Mouse (Mus musculus): ENCODE results near the gene Nrsn1. TPM values are rescaled to one million over a fixed set of nuclear protein-coding genes. Genes with fewer than 3 reads are reported as not detected.

The Nrsn1 gene
- total and polyA plus RNA-seq, 2 experiments = not detected

DNA sequence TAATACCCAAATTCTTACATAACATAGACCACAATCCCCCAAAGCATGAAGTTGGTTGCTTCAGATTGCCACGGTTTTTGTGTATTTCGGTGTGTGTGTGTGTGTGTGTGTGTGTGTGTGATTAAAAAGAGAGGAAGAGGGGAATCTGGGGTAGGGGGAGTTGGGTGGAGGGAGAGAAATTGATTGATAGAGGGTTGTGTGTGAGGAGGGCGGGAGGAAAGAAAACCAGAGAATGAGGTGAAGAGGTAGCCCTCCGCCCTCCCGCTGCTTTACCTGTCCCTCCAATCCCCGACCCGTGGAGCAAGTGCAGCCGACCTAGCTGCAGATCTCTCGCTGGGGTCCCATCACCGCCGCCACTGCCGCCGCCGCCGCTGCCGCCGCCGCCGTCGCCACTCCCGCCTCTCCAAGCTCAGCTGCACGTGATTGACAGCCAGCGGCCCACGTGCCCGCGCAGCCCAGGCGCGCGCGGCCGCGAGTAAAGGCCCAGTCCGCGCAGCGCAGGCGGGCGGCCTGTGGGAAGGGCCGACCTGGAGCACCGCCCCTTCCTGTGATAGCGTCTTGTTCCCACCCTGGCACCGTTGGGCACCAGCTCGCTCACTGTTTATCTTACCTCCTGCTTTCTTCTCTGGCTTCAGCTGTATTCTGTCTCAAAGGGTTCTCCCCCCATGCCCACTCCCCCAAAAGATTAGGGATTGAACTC is 583 bp downstream of the Nrsn1 start:
- no peak for TF ChIP-seq POLR2A (IDR thresholded peaks at IDR 0.05; ENCODE audit: extremely low read depth, insufficient read depth, low read length)
- TF ChIP-seq CTCF (IDR thresholded peaks at IDR 0.05; ENCODE audit: low read depth, low read length) = no peak
- no peak overlapping the region for H3K9ac ChIP-seq (ENCODE audit: low read depth, low read length)
- DNase-seq (ENCODE audit: extremely low read depth, low read depth, low spot score) = no peak
- no peak overlapping the region for H3K27ac ChIP-seq (replicated peaks; ENCODE audit: insufficient read depth, low read depth, low read length)
- H3K36me3 ChIP-seq (ENCODE audit: control insufficient read depth, insufficient read depth, low read length) = no peaks in the 10 kb centered on the region
- WGBS = 4% methylated on average over 42 of the region's 42 CpGs
- H3K4me3 ChIP-seq (ENCODE audit: insufficient read depth, low read depth, low read length) = no peak overlapping the region
- H3K27me3 ChIP-seq (ENCODE audit: control insufficient read depth, insufficient read depth, low read length) = peaks cover 3% of the 10 kb centered on the region
- no peaks in the 10 kb centered on the region for H3K79me2 ChIP-seq (ENCODE audit: control insufficient read depth, insufficient read depth, low read length)
- H3K4me1 ChIP-seq (ENCODE audit: control insufficient read depth, insufficient read depth, low read length) = 0 out of 2 replicates have a peak, but pooled peaks cover 2% of the 10 kb centered on the region

DNA sequence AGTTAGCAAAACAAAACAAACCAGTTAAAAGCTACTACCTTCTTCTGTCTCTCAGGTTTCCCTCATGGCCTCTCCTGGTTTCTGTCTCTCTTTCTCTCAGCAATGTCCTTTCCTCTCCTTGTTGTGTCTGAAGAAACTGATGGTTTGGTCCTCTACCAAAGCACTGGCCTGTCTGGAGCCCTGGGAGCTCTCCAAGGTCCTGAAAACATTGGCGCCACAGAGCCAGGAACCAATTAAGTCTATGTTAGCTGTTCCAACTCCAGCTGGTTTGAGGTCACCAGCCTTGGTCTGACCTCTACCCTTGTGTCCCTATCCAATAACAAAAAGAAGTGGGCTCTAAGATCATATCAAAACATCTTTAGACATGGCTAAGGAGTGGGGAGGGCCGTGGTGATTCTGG is 1.3 kb downstream of the Nrsn1 start:
- H3K4me1 ChIP-seq (ENCODE audit: control insufficient read depth, insufficient read depth, low read length) = 0 out of 2 replicates have a peak, but pooled peaks cover 2% of the 10 kb centered on the region
- no peaks in the 10 kb centered on the region for H3K79me2 ChIP-seq (ENCODE audit: control insufficient read depth, insufficient read depth, low read length)
- TF ChIP-seq POLR2A (IDR thresholded peaks at IDR 0.05; ENCODE audit: extremely low read depth, insufficient read depth, low read length) (no peak), CTCF (IDR thresholded peaks at IDR 0.05; ENCODE audit: low read depth, low read length) (no peak)
- H3K36me3 ChIP-seq (ENCODE audit: control insufficient read depth, insufficient read depth, low read length) = no peaks in the 10 kb centered on the region
- no peak overlapping the region for H3K27ac ChIP-seq (replicated peaks; ENCODE audit: insufficient read depth, low read depth, low read length)
- 12% methylated on average over 2 of the region's 2 CpGs for WGBS
- H3K4me3 ChIP-seq (ENCODE audit: insufficient read depth, low read depth, low read length) = no peak overlapping the region
- peaks cover 3% of the 10 kb centered on the region for H3K27me3 ChIP-seq (ENCODE audit: control insufficient read depth, insufficient read depth, low read length)
- DNase-seq (ENCODE audit: extremely low read depth, low read depth, low spot score) = peak; percentile 7
- no peak overlapping the region for H3K9ac ChIP-seq (ENCODE audit: low read depth, low read length)

DNA sequence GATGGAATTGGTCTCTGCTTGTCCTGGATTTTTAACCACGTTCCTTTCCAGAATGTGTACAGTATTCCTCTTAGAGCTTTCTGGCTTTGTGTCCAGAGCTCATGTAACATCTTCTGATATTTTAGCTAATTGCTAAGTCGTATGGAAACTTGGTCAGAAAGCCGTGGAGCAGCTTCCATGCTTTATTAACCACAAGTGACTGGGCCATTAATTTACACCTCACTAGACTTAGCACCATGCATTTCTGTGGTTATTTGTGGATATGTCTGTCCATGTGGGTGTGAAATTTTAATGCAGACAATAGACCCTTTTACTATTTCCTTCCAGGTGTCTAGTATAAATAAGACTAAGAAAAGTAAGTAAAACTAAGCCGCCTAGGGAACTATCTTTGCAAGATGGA is 7.6 kb downstream of the Nrsn1 start:
- no peaks in the 10 kb centered on the region for H3K36me3 ChIP-seq (ENCODE audit: control insufficient read depth, insufficient read depth, low read length)
- no peak for DNase-seq (ENCODE audit: extremely low read depth, low read depth, low spot score)
- no peaks in the 10 kb centered on the region for H3K4me1 ChIP-seq (ENCODE audit: control insufficient read depth, insufficient read depth, low read length)
- no peaks in the 10 kb centered on the region for H3K27me3 ChIP-seq (ENCODE audit: control insufficient read depth, insufficient read depth, low read length)
- H3K9ac ChIP-seq (ENCODE audit: low read depth, low read length) = no peak overlapping the region
- no peak overlapping the region for H3K4me3 ChIP-seq (ENCODE audit: insufficient read depth, low read depth, low read length)
- no peaks in the 10 kb centered on the region for H3K79me2 ChIP-seq (ENCODE audit: control insufficient read depth, insufficient read depth, low read length)
- H3K27ac ChIP-seq (replicated peaks; ENCODE audit: insufficient read depth, low read depth, low read length) = no peak overlapping the region
- TF ChIP-seq CTCF (IDR thresholded peaks at IDR 0.05; ENCODE audit: low read depth, low read length) (no peak), POLR2A (IDR thresholded peaks at IDR 0.05; ENCODE audit: extremely low read depth, insufficient read depth, low read length) (no peak)
- 79% methylated on average over 4 of the region's 4 CpGs for WGBS

DNA sequence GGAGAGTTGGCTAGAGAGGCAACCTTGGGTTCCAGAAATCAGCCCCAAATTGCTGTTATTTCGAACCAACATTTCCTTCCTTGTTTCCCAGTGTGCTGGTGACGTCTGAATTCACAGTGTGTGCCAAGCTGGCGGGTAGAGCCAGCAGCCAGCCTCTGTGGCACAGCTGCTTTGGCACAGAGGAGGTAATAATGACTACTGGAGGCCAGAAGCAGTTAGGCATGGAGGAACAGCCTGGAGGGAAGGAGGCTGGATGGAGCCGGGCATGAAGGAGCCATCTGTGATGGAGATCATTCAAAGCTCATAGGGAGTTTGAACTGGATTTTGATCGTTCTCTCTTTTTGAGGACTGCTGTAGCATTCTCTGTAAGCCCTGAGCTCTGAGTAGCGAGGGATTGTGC is 12.7 kb downstream of the Nrsn1 start:
- TF ChIP-seq POLR2A (IDR thresholded peaks at IDR 0.05; ENCODE audit: extremely low read depth, insufficient read depth, low read length) (no peak), CTCF (IDR thresholded peaks at IDR 0.05; ENCODE audit: low read depth, low read length) (no peak)
- Histone ChIP-seq H3K4me3 (ENCODE audit: insufficient read depth, low read depth, low read length) (no peak overlapping the region), H3K4me1 (ENCODE audit: control insufficient read depth, insufficient read depth, low read length) (no peaks in the 10 kb centered on the region), H3K27me3 (ENCODE audit: control insufficient read depth, insufficient read depth, low read length) (no peaks in the 10 kb centered on the region), H3K27ac (replicated peaks; ENCODE audit: insufficient read depth, low read depth, low read length) (no peak overlapping the region), H3K79me2 (ENCODE audit: control insufficient read depth, insufficient read depth, low read length) (no peaks in the 10 kb centered on the region), H3K9ac (ENCODE audit: low read depth, low read length) (no peak overlapping the region), H3K36me3 (ENCODE audit: control insufficient read depth, insufficient read depth, low read length) (no peaks in the 10 kb centered on the region)
- 80% methylated on average over 6 of the region's 6 CpGs for WGBS
- no peak for DNase-seq (ENCODE audit: extremely low read depth, low read depth, low spot score)

DNA sequence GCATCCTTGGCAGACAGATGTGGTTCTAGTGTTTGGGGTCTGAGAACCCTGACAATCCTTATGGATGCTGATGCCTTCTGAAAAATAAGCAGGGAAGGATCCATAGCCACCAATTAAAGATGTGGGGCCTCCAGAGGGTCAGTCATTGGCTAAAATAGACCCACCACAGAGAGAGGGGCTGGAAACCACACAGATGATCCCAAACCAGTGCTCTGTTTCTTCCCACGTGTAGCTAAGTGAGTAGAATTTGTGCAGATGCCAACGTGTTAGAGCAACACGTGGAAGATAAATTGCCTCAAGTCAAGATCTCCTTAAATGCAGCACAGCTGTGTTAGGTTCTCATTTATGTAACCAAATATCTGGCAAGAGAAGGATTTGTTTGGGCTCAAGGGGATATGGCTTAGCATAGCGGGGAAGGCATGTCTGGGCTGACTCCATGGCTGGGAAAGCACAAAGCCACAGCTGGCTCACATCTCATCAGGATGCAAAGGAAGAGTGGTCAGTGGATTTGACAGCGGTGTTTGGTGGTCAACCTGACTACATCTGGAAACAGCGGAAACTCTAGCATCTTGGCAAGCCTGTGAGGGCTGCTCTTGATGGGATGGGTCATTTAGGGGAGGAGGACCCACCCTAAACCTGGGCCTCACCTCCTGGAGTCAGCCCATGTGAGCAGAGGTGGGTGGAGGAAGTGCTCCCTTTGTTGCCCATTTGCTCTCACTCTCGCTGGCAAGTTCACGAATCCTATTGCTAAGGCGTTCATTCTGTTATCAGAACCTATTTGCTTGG is 15.6 kb downstream of the Nrsn1 start:
- Histone ChIP-seq H3K27me3 (ENCODE audit: control insufficient read depth, insufficient read depth, low read length) (no peaks in the 10 kb centered on the region), H3K27ac (replicated peaks; ENCODE audit: insufficient read depth, low read depth, low read length) (no peak overlapping the region), H3K79me2 (ENCODE audit: control insufficient read depth, insufficient read depth, low read length) (no peaks in the 10 kb centered on the region), H3K36me3 (ENCODE audit: control insufficient read depth, insufficient read depth, low read length) (no peaks in the 10 kb centered on the region), H3K9ac (ENCODE audit: low read depth, low read length) (no peak overlapping the region), H3K4me3 (ENCODE audit: insufficient read depth, low read depth, low read length) (no peak overlapping the region), H3K4me1 (ENCODE audit: control insufficient read depth, insufficient read depth, low read length) (no peaks in the 10 kb centered on the region)
- no peak for TF ChIP-seq CTCF (IDR thresholded peaks at IDR 0.05; ENCODE audit: low read depth, low read length)
- TF ChIP-seq POLR2A (IDR thresholded peaks at IDR 0.05; ENCODE audit: extremely low read depth, insufficient read depth, low read length) = no peak
- WGBS = 80% methylated on average over 9 of the region's 9 CpGs
- DNase-seq (ENCODE audit: extremely low read depth, low read depth, low spot score) = no peak

DNA sequence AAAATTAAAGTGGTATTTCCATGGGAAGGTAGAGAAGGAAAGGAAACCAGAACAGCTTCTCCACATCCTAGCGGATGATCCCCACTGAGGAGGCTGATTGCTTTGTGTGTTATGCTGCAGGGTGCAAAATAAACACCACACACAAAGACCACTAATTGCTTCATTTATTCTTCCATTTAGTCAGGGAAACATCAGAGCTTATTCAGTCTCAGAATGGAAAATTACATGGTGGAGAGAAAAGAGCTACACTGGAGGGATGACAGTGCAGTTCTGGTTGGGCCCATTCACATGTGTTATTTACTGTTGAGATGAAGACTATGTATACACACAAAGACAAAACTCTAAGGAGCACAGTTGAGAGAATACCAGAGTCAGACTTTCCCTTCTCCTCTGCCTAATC is 18.4 kb downstream of the Nrsn1 start:
- 48% methylated on average over 1 of the region's 1 CpGs for WGBS
- TF ChIP-seq POLR2A (IDR thresholded peaks at IDR 0.05; ENCODE audit: extremely low read depth, insufficient read depth, low read length) = no peak
- no peak for TF ChIP-seq CTCF (IDR thresholded peaks at IDR 0.05; ENCODE audit: low read depth, low read length)
- DNase-seq (ENCODE audit: extremely low read depth, low read depth, low spot score) = no peak
- Histone ChIP-seq H3K4me3 (ENCODE audit: insufficient read depth, low read depth, low read length) (no peak overlapping the region), H3K4me1 (ENCODE audit: control insufficient read depth, insufficient read depth, low read length) (no peaks in the 10 kb centered on the region), H3K79me2 (ENCODE audit: control insufficient read depth, insufficient read depth, low read length) (no peaks in the 10 kb centered on the region), H3K27me3 (ENCODE audit: control insufficient read depth, insufficient read depth, low read length) (no peaks in the 10 kb centered on the region), H3K27ac (replicated peaks; ENCODE audit: insufficient read depth, low read depth, low read length) (no peak overlapping the region), H3K36me3 (ENCODE audit: control insufficient read depth, insufficient read depth, low read length) (no peaks in the 10 kb centered on the region), H3K9ac (ENCODE audit: low read depth, low read length) (no peak overlapping the region)

All from liver, adult 2 months (tissue).